Mouse (Mus musculus): ENCODE data around the gene Hist1h3g. TPM values are rescaled to one million over a fixed set of nuclear protein-coding genes. Genes with fewer than 3 reads are reported as not detected.

Gene Hist1h3g
- total RNA-seq, 2 experiments from 2014 or later = 3.6 to 5.5 TPM

- H3K27ac ChIP-seq = peak overlapping the region; percentile 84
- no peak for DNase-seq (ENCODE audit: low spot score in 2 of 2)
- TF ChIP-seq CTCF (conservative IDR thresholded peaks at IDR 0.05) = no peak
- peak overlapping the region; percentile 61 for H3K4me3 ChIP-seq
Observed at GRCm38 (mm10) chr13:23576351-23576881, 41.2 kb downstream of the Hist1h3g start.

GRCm38 (mm10) chr13:23576906-23577639 lies 41.9 kb downstream of the Hist1h3g start:
- H3K4me3 ChIP-seq = peak overlapping the region; percentile 61
- no peak for TF ChIP-seq CTCF (conservative IDR thresholded peaks at IDR 0.05)
- DNase-seq (ENCODE audit: low spot score in 2 of 2) = no peak

DNA sequence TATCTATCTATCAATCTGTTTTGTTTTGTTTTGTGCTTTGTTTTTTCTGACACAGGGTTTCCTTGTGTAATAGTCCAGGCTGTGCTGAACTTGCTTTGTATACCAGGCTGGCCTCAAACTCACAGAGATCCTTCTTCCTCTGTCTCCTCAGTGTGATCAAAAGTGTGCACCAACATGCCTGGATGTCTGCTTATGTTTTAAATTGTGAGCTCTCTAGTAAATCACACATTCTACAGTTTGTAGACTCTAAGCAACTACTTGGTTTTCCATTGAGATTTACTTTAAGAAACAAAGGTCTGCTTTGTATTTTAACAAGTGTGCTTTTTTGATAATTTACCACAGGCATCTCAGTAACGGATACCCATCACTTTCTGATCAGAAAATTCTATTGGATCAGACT lies 42.6 kb downstream of the Hist1h3g start:
- Histone ChIP-seq H3K4me3 (no peak overlapping the region), H3K27ac (no peak overlapping the region)
- TF ChIP-seq CTCF (conservative IDR thresholded peaks at IDR 0.05) = no peak
- DNase-seq (ENCODE audit: low spot score in 2 of 2) = no peak

More at GRCm38 (mm10) chr13:23576906-23577639, 41.9 kb downstream of the Hist1h3g start:
- no peak overlapping the region for H3K27ac ChIP-seq

- Histone ChIP-seq H3K27ac (peak within 1 kb of the TSS; percentile 79), H3K4me3 (peak within 1 kb of the TSS; percentile 67)
- no peak for TF ChIP-seq CTCF (conservative IDR thresholded peaks at IDR 0.05)
- peak; percentile 98 to 99 for DNase-seq (ENCODE audit: low spot score in 2 of 2)
Observed at GRCm38 (mm10) chr13:23581408-23582218, 46.4 kb downstream of the Hist1h3g start, which contains the start of gene Hist1h4d. Hist1h4d (plus strand) TSS chr13:23581598.

DNA sequence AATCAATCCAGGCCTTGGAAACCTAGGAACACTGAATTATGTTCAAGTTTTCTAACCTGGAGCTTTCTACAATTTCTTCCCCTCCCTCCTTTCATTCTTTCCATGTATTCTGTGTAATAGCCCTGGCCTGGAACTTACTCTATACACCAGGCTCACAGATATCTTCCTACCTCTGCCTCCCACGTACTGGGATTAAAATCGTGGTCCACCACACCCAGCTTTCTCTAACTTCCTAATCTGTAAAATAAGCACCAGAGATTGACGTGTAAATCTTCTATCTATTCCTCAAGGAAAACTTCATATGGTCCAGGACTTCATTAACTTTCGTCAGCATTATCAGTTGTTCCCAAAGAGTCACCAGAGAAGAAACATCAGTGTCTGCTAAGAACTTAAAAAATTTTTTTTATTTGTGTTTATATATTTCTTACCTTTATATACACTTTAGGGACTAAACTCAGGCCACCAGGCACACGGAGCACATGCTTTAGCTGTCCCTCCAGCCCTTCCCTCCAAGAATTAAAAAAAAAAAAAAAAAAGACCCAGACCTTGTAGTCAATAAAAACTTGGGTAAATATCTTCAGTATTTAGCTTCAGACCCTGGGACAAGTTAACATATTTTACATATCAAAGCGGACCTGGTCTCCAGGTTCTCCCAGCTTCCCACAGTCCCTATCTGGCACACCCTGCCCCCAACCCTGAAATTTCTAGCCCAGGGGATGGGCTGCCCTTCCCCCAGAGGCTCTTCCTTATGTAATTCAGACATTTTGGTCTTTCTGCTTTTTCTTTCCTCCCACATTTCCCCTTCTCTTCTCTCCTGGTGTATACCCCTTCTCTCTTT lies 47.2 kb downstream of the Hist1h3g start:
- Histone ChIP-seq H3K27ac (peak overlapping the region; percentile 79), H3K4me3 (peak overlapping the region; percentile 67)
- TF ChIP-seq CTCF (conservative IDR thresholded peaks at IDR 0.05) = no peak
- DNase-seq (ENCODE audit: low spot score in 2 of 2) = no peak

DNA sequence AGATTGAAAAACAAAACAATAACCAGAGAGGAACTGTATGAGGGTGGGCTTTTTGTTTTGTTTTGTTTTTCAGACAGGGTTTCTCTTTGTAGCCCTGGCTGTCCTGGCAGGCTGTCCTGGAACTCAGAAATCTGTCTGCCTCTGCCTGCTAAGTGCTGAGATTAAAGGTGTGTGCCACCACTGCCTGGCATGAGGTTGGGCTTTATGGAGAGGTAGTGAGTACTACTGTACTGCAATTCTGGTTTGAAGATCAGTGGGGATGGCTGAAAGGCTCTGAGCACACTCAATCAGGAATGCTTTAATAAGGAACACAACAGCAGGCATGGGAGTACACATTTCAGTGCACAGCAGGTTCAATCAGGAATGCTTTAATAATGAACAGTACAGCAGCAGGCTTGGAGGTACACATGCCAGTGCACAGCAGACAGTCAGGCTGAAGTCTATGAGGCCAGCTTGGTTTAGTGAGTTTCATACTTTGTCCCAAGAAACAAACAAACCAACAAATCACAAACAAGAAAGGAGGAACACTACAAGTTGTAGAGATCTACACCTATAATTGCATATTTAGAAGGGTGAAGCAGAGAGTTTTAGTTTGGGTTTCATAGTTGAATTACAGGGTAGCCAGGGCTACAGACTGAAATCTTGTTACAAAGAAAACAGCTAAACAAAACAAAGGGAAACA lies 48.3 kb downstream of the Hist1h3g start:
- TF ChIP-seq CTCF (conservative IDR thresholded peaks at IDR 0.05) = no peak
- no peak overlapping the region; the same call in 1 of the 2 replicates for H3K4me3 ChIP-seq
- no peak for DNase-seq (ENCODE audit: low spot score in 2 of 2)
- H3K27ac ChIP-seq = peak overlapping the region; percentile 79

DNA sequence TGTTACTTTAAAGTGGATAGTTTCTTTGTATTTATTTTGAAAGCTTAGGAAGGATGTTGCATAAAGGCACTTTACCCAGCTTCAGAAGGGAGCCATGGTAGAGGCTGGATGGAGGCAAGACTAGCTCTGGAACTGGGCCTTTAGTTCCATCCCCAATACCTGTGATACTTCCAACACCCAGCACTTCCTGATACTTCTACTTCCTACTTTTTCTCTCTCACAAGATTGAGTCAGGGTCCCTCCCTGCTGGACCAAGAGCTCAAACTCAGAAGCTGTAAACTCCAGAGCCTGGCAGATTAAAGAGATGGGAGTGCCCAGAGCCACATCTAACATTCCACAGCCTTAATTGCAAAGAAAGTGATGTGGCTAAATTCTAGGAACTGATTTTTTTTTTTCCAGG lies 49.1 kb downstream of the Hist1h3g start:
- peak overlapping the region; percentile 95 for H3K27ac ChIP-seq
- TF ChIP-seq CTCF (conservative IDR thresholded peaks at IDR 0.05) = no peak
- H3K4me3 ChIP-seq = peak overlapping the region; percentile 64
- DNase-seq (ENCODE audit: low spot score in 2 of 2) = no peak

- no peak for TF ChIP-seq CTCF (conservative IDR thresholded peaks at IDR 0.05)
- DNase-seq (ENCODE audit: low spot score in 2 of 2) = peak; percentile 61 to 69
- peak overlapping the region; percentile 64 for H3K4me3 ChIP-seq
- H3K27ac ChIP-seq = peak overlapping the region; percentile 95
Observed at GRCm38 (mm10) chr13:23585029-23585441, 49.8 kb downstream of the Hist1h3g start.

Small RNA genes within 50 kb of the gene (microRNA-seq; reads per million reads assigned to microRNA genes)
- gene Gm44297 (0 reads per million in 2 experiments), gene Gm44359 (0 reads per million in 2 experiments), gene Gm44394 (0 reads per million in 2 experiments), gene n-TStga1 (0 to 0.18 reads per million in 2 experiments)

Other genes starting within 250 kb of the Hist1h3g start
- gene Zfp322a, start 166.2 kb upstream of the Hist1h3g start, total RNA-seq (2021) = 10 to 100 TPM; 28.7 to 33.6 TPM
- 1 to 10 TPM; 7.8 to 9.7 TPM for gene Abt1, start 111.6 kb upstream of the Hist1h3g start, total RNA-seq (2021)
- not detected for gene Btn1a1, start 69.5 kb upstream of the Hist1h3g start, total RNA-seq (2021)
- gene Btn2a2, start 46.6 kb upstream of the Hist1h3g start, total RNA-seq (2021) = under 1 TPM; 0.49 to 0.52 TPM
- 100 to 1,000 TPM; 333 to 344 TPM for gene Hist1h4h, start 4.4 kb upstream of the Hist1h3g start, total RNA-seq (2021)
- 10 to 100 TPM in 1 of 2 experiments, 1 to 10 TPM in 1; 6.9 to 12.2 TPM for gene Hist1h2af, start 1.5 kb upstream of the Hist1h3g start, total RNA-seq (2021)
- 1 to 10 TPM in 1 of 2 experiments, under 1 TPM in 1; 0.39 to 1.2 TPM for gene Hist1h2bh, start 8.0 kb downstream of the Hist1h3g start, total RNA-seq (2021)
- gene Hist1h3f, start 8.6 kb downstream of the Hist1h3g start, total RNA-seq (2021) = 10 to 100 TPM; 17.7 to 18.3 TPM
- 100 to 1,000 TPM; 150 to 167 TPM for gene Hist1h4f, start 16.2 kb downstream of the Hist1h3g start, total RNA-seq (2021)
- gene Hist1h1d, start 17.8 kb downstream of the Hist1h3g start, total RNA-seq (2021) = 1 to 10 TPM; 4.6 to 5.5 TPM
- gene Hist1h3e, start 26.9 kb downstream of the Hist1h3g start, total RNA-seq (2021) = 10 to 100 TPM; 45.3 to 54.6 TPM
- gene Hist1h2ae, start 35.8 kb downstream of the Hist1h3g start, total RNA-seq (2021) = 1 to 10 TPM; 6.6 to 7.7 TPM
- 10 to 100 TPM; 74.0 to 78.9 TPM for gene Hist1h2bg, start 36.0 kb downstream of the Hist1h3g start, total RNA-seq (2021)
- 10 to 100 TPM; 22.8 to 29.6 TPM for gene Hist1h2bf, start 38.8 kb downstream of the Hist1h3g start, total RNA-seq (2021)
- 10 to 100 TPM in 1 of 2 experiments, 1 to 10 TPM in 1; 5.0 to 13.0 TPM for gene Hist1h2ad, start 39.0 kb downstream of the Hist1h3g start, total RNA-seq (2021)
- gene Hist1h3d, start 40.3 kb downstream of the Hist1h3g start, total RNA-seq (2021) = 10 to 100 TPM; 12.1 to 13.0 TPM
- gene Hist1h4d, start 46.2 kb downstream of the Hist1h3g start, total RNA-seq (2021) = 100 to 1,000 TPM; 140 to 146 TPM
- 10 to 100 TPM in 1 of 2 experiments, 1 to 10 TPM in 1; 8.8 to 10.1 TPM for gene Hist1h2be, start 85.7 kb downstream of the Hist1h3g start, total RNA-seq (2021)
- gene Hist1h1e, start 87.1 kb downstream of the Hist1h3g start, total RNA-seq (2021) = 10 to 100 TPM; 50.6 to 58.1 TPM
- gene Hist1h2ac, start 148.5 kb downstream of the Hist1h3g start, total RNA-seq (2021) = 1 to 10 TPM; 2.9 to 4.0 TPM
- gene Hist1h2bc, start 148.8 kb downstream of the Hist1h3g start, total RNA-seq (2021) = 10 to 100 TPM; 45.1 to 50.2 TPM
- gene Hist1h1t, start 160.4 kb downstream of the Hist1h3g start, total RNA-seq (2021) = not detected
- gene Hist1h4c, start 163.0 kb downstream of the Hist1h3g start, total RNA-seq (2021) = 100 to 1,000 TPM; 108 to 115 TPM
- gene Hfe, start 175.4 kb downstream of the Hist1h3g start, total RNA-seq (2021) = 1 to 10 TPM; 3.2 to 3.6 TPM
- 10 to 100 TPM; 59.1 to 68.1 TPM for gene Hist1h1c, start 203.4 kb downstream of the Hist1h3g start, total RNA-seq (2021)
- gene Hist1h3c, start 210.2 kb downstream of the Hist1h3g start, total RNA-seq (2021) = 1 to 10 TPM; 3.6 to 5.9 TPM
- gene Hist1h2bb, start 211.3 kb downstream of the Hist1h3g start, total RNA-seq (2021) = 10 to 100 TPM; 23.0 to 24.7 TPM
- gene Hist1h2ab, start 215.7 kb downstream of the Hist1h3g start, total RNA-seq (2021) = 10 to 100 TPM; 24.4 to 27.3 TPM
- gene Hist1h3b, start 216.8 kb downstream of the Hist1h3g start, total RNA-seq (2021) = 10 to 100 TPM; 13.6 to 15.0 TPM
- gene Hist1h4b, start 221.6 kb downstream of the Hist1h3g start, total RNA-seq (2021) = 10 to 100 TPM; 70.9 to 73.8 TPM
- 10 to 100 TPM; 46.0 to 55.3 TPM for gene Hist1h4a, start 225.8 kb downstream of the Hist1h3g start, total RNA-seq (2021)
- 10 to 100 TPM; 35.0 to 41.6 TPM for gene Hist1h3a, start 227.0 kb downstream of the Hist1h3g start, total RNA-seq (2021)
- gene Hist1h1a, start 228.2 kb downstream of the Hist1h3g start, total RNA-seq (2021) = 10 to 100 TPM; 18.5 to 18.9 TPM
- gene Trim38, start 234.5 kb downstream of the Hist1h3g start, total RNA-seq (2021) = not detected